8 mouse cellular contexts compared by ENCODE assay signal in genomic region chr4:132344403-132345134, GRCm38 (mm10). TPM values are rescaled to one million over a fixed set of nuclear protein-coding genes. Genes with fewer than 3 reads are reported as not detected.
DNase-seq lines count a peak whose midpoint lies in the region; ATAC-seq and TF ChIP-seq lines count a peak whose summit lies in the region.

No protein-coding gene starts in this region.

- peak overlapping the region; percentile 79 for H3K9ac ChIP-seq in hindbrain, embryonic 16.5 days (ENCODE audit: low read depth, low read length)
- peak overlapping the region; percentile 87 for H3K9ac ChIP-seq in midbrain, embryonic 11.5 days (ENCODE audit: low read length)

- TF ChIP-seq POLR2A in spleen, adult 2 months (IDR thresholded peaks at IDR 0.05; ENCODE audit: low read depth, low read length), result no peak

- peak overlapping the region; percentile 97 for H3K4me3 ChIP-seq in spleen, adult 2 months (ENCODE audit: extremely low read depth, insufficient read depth, insufficient read length)
- H3K4me3 ChIP-seq in hindbrain, embryonic 16.5 days (ENCODE audit: low read length), result peak overlapping the region; percentile 80
- peak overlapping the region; percentile 81 for H3K4me3 ChIP-seq in midbrain, embryonic 11.5 days (ENCODE audit: low read depth, low read length)

- H3K9me3 ChIP-seq in hindbrain, embryonic 16.5 days (ENCODE audit: control insufficient read depth, low read length), result no peaks in the 10 kb centered on the region
- no peaks in the 10 kb centered on the region for H3K9me3 ChIP-seq in midbrain, embryonic 11.5 days (ENCODE audit: control insufficient read depth, low read length)

- peak overlapping the region; percentile 82 for H3K4me2 ChIP-seq in hindbrain, embryonic 16.5 days (ENCODE audit: low read length)
- peak overlapping the region; percentile 87 for H3K4me2 ChIP-seq in midbrain, embryonic 11.5 days

- H3K36me3 ChIP-seq in spleen, adult 2 months (ENCODE audit: control insufficient read depth, insufficient read depth, low read length), result peaks cover 1% of the 10 kb centered on the region; the same call in 1 of the 2 replicates
- H3K36me3 ChIP-seq in hindbrain, embryonic 16.5 days (ENCODE audit: control insufficient read depth, insufficient read depth, low read length), result no peaks in the 10 kb centered on the region
- H3K36me3 ChIP-seq in midbrain, embryonic 11.5 days (ENCODE audit: control insufficient read depth, insufficient read depth, low read length), result peaks cover under 1% of the 10 kb centered on the region; the same call in 1 of the 2 replicates

- 7% methylated on average over 13 of the region's 13 CpGs for WGBS in spleen, adult 2 months
- 7% methylated on average over 13 of the region's 13 CpGs for WGBS in hindbrain, embryonic 16.5 days
- 10% methylated on average over 13 of the region's 13 CpGs for WGBS in midbrain, embryonic 11.5 days

- ATAC-seq in hindbrain, embryonic 16.5 days, result no peak
- ATAC-seq in midbrain, embryonic 11.5 days (ENCODE audit: low FRiP score), result peak; percentile 3; the same call in 1 of the 2 replicates

- no peak overlapping the region for H3K27ac ChIP-seq in spleen, adult 2 months (ENCODE audit: insufficient read depth, low read length)
- H3K27ac ChIP-seq in hindbrain, embryonic 16.5 days (ENCODE audit: low read depth, low read length), result no peak overlapping the region
- no peak overlapping the region for H3K27ac ChIP-seq in midbrain, embryonic 11.5 days (ENCODE audit: low read depth, low read length)

- H3K27me3 ChIP-seq in spleen, adult 2 months (ENCODE audit: control insufficient read depth, insufficient read depth, low read length), result no peaks in the 10 kb centered on the region
- H3K27me3 ChIP-seq in hindbrain, embryonic 16.5 days (replicated peaks; ENCODE audit: control insufficient read depth, insufficient read depth, low read length), result no peaks in the 10 kb centered on the region
- H3K27me3 ChIP-seq in midbrain, embryonic 11.5 days (ENCODE audit: control insufficient read depth, insufficient read depth, low read length), result no peaks in the 10 kb centered on the region

- H3K4me1 ChIP-seq in spleen, adult 2 months (ENCODE audit: control insufficient read depth, insufficient read depth, insufficient read length), result peaks cover 8% of the 10 kb centered on the region; the same call in 1 of the 2 replicates
- peaks cover 14% of the 10 kb centered on the region for H3K4me1 ChIP-seq in hindbrain, embryonic 16.5 days (ENCODE audit: control insufficient read depth, insufficient read depth, low read depth, low read length)
- H3K4me1 ChIP-seq in midbrain, embryonic 11.5 days (ENCODE audit: control insufficient read depth, insufficient read depth, low read length), result peaks cover 18% of the 10 kb centered on the region

- DNase-seq in spleen, adult 2 months (ENCODE audit: low read depth in 1 of 2, low spot score in 2 of 2), result no peak
- no peak for DNase-seq in spleen, postnatal 36 days (ENCODE audit: low spot score in 2 of 2)
- DNase-seq in embryo, embryonic 11 days, result peak; percentile 57
- DNase-seq in midbrain, embryonic 11.5 days (ENCODE audit: low spot score, missing footprints), result no peak
- no peak for DNase-seq in MN1 (ENCODE audit: low spot score)
- DNase-seq in frontal cortex, postnatal 36 days (ENCODE audit: low spot score in 2 of 2), result no peak
- DNase-seq in spleen, postnatal 10 days (ENCODE audit: low spot score in 2 of 2), result no peak

- no peak for TF ChIP-seq CTCF in spleen, adult 2 months (IDR thresholded peaks at IDR 0.05; ENCODE audit: extremely low read depth, insufficient read depth, insufficient read length, insufficient replicate concordance)

RNA-seq across cellular contexts. Expression of gene Rcc1, which starts 8.8 kb away (rescaled TPM):
- 10.5 and 11.5 TPM in 2 replicates for polyA plus RNA-seq in spleen, adult 2 months (2012; rRNA removed)
- polyA plus RNA-seq in hindbrain, embryonic 16.5 days (2015; fragmentation: Nextera tagmentation; extraction: Ambion mirVana), result 31.5 and 35.2 TPM in 2 replicates
- 62.1 and 70.3 TPM in 2 replicates for polyA plus RNA-seq in midbrain, embryonic 11.5 days (2014; fragmentation: Nextera tagmentation; extraction: Ambion mirVana)

RNA-seq across cellular contexts. Expression of gene Trnau1ap, which starts 15.2 kb away (rescaled TPM):
- 16.0 and 19.6 TPM in 2 replicates for polyA plus RNA-seq in spleen, adult 2 months (2012; rRNA removed)
- polyA plus RNA-seq in hindbrain, embryonic 16.5 days (2015; fragmentation: Nextera tagmentation; extraction: Ambion mirVana), result 75.2 and 77.9 TPM in 2 replicates
- polyA plus RNA-seq in midbrain, embryonic 11.5 days (2014; fragmentation: Nextera tagmentation; extraction: Ambion mirVana), result 78.0 and 83.3 TPM in 2 replicates

RNA-seq across cellular contexts. Expression of gene Rab42, which starts 41.4 kb away (rescaled TPM):
- polyA plus RNA-seq in spleen, adult 2 months (2012; rRNA removed), result 1.2 and 2.0 TPM in 2 replicates
- 3.9 and 4.8 TPM in 2 replicates for polyA plus RNA-seq in hindbrain, embryonic 16.5 days (2015; fragmentation: Nextera tagmentation; extraction: Ambion mirVana)
- 0.42 and 0.59 TPM in 2 replicates for polyA plus RNA-seq in midbrain, embryonic 11.5 days (2014; fragmentation: Nextera tagmentation; extraction: Ambion mirVana)
